Mouse (Mus musculus): ENCODE results near the gene Podnl1. TPM values are rescaled to one million over a fixed set of nuclear protein-coding genes. Genes with fewer than 3 reads are reported as not detected.

Gene Podnl1
- not detected for total RNA-seq (2021)
- long read RNA-seq, experiment 1: 0 reads
- long read RNA-seq, experiment 2: 0 reads

DNA sequence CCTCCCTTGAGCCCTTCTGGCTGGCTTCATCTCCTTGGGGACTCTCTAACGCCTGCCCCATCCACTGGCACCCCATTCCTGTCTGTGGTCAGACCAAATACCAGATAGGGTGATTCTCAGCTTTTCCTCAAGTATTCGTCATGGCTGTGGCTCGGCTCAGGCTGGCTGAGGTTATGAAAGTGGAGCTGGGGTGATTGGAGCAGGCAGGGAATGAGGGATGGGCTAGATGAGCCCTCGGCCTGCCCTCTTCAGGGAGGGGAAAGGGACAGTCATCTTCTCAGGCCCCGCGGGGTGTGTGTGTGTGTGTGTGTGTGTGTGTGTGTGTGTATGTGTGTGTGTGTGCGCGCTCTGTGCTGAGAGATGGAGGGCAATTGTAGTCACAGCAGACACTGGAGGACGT lies at the start of gene Podnl1:
TSS of gene Podnl1 (plus strand) at position 334 of the 400 bp plus-strand sequence.
- no peak for DNase-seq (ENCODE audit: low spot score)

DNA sequence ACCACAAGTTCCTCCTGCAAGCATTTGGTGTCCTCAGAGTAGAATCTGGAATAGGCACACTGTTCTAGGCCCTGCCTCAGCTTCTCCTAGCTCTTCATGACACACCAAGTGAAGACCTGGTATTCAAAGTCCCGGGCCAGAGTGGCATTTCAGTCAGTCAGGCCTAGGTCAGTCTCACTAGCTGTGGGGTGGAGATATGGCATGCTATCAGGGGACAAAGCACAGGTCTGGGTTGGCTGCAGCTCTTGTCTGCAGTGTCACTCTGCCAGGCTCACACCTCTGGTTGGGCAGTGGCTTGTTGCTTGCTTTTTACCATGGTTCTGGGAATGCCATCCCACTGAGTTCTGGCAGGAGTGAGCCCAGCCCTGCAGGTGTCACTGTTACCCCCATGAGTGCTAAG lies 49.4 kb upstream of the Podnl1 start:
- DNase-seq (ENCODE audit: low spot score): no peak

DNA sequence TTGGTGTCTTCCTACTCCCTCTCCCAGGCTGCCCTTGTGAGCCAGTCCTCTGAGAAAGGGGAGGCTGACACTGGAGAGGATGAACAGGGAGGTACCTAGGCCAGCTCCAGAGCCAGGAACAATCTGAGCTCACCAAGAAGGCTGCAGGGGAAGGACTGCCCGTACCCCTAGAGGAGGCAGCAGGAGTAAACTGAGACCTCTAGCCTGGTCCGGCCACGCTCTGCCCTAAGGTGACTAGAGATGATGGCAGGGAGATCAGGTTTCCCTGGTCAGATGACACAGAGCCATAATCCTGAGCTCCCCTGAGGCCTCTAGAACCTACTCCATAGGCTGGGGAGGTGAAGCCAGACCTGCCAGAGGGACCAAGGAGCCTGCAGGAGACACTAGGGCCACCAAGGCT lies 48.9 kb upstream of the Podnl1 start:
- peak; percentile 45 for DNase-seq (ENCODE audit: low spot score)

DNA sequence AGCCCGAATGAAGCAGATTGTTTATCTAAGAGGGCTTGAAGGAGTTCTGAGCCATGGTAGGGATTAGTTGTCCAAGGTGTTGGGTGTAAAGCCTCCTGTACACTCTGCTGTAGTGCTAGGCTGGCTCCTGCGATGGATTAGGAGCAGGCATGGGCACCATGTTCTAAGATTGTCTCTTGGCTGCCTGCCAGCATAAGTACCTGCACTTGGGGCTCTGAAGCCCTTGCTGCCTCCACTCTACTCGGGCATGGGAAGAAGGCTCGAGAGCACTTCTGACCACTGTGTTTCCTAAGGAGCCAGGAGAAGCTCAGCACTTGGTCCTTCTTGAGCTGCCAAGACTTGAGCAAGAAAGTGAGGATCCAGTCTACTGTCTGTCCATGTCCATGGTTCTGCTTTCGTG lies 46.6 kb upstream of the Podnl1 start:
- no peak for DNase-seq (ENCODE audit: low spot score)

DNA sequence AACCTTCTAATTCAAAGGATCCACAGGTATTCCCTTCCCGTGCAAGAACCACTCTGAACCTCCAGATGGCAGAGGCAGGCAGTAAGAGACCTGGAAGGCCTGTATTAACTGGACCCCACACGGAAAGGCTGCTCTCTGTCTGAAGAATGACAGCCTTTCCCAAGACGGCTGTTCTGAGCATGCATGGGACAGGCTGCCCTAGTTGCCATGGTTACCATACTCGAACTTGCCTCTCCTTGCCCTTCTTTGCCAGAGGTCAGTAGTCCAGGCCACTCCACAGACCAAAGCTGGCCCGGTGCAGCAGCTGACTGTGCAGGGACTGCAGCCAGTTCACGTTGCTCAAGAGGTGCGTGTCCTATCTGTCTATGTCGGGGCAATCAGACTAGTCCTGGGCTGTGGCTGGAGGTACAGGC lies 42.0 kb upstream of the Podnl1 start:
- peak; percentile 68 for DNase-seq (ENCODE audit: low spot score)

DNA sequence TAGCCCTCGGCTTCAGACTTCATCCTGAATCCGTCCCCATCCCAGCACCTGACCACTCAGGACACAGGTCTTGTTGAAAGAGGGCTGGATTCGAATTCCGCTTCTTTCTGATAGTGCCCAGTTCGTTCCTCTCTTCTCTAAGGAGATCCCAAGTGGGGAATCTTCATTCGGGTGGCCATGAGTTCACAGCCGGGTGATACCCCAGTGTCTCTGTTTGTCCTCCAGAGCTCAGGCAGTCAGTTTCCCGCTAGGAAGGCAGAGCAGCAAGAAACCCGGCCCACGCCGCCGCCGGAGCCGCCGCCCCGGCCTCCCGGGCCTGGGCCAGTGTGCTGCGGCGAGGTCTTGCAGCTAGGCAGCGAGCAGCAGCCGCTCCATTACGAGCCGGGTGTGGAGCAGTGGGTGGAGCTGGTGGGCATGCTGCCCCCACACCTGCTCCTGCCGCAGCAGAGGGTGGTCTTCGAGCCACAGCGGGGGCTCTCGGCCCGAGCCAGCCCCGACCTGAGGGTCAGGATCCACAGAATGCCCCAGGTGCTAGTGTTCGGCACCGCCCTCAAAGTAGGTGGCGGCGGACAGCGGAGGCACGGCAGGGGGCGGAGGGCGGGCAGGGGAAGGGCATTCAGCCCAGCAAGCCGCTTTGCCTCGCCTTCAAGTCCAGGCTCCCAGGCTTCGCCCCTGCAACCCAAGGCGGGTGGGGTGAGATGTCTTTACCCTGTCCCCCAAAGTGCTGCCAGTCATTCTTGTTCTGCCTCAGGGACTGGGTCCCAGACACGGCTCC lies 41.3 kb upstream of the Podnl1 start:
- no peak for DNase-seq (ENCODE audit: low spot score)

DNA sequence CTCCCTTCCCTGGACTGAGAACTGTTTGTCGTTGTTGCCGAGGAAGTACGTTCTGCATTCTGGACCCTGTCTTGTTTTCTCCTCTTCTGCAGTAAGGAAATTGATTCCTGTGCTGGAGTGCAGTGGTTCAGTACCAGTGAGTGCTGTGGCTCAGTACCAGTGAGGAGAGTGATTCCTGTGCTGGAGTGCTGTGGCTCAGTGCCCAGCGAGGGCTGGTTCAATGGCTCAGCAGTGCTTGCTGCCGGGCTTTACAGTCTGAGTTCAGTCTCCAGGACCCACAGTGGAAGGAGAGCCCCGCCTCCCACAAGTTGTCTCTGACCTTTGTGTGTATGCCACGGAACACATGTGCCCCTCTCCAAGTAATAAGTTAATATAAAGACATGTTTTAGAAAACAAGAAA lies 38.6 kb upstream of the Podnl1 start:
- no peak for DNase-seq (ENCODE audit: low spot score)

DNA sequence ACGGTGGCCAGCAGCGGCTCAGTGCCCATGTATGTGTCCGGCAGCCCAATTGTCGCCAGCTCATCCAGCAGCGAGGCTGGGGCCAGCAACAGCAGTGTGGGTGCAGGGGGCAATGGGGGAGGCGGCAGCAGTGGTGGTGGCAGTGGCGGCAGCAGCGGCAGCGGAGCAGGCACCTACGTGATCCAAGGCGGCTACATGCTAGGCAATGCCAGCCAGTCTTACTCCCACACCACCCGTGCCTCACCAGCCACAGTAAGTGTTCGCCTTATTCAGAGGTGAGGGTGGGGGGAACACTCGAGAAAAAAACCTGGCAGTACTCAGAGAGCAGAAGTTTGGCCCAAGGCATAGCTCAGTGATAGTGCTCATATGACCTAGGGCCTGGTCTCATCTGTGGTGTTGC lies 38.0 kb upstream of the Podnl1 start:
- no peak for DNase-seq (ENCODE audit: low spot score)

DNA sequence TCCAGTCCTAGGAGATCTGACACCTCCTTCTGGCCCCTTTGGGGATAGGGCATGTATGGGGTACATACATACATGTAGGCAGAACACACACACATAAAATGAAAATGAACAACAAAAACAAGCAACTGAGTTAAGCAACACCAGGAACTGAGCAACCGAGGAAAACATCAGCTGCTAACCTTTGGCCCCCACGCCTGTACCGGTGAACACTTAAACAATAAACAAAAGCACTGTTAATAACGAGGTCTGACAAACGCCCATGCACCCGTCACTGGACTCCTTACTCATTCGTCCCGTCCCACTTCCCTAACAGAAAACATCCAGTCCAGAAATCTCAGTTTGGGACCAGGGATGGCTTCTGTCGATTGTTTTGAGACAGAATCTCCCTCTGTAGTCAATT lies 36.5 kb upstream of the Podnl1 start:
- DNase-seq (ENCODE audit: low spot score): no peak

DNA sequence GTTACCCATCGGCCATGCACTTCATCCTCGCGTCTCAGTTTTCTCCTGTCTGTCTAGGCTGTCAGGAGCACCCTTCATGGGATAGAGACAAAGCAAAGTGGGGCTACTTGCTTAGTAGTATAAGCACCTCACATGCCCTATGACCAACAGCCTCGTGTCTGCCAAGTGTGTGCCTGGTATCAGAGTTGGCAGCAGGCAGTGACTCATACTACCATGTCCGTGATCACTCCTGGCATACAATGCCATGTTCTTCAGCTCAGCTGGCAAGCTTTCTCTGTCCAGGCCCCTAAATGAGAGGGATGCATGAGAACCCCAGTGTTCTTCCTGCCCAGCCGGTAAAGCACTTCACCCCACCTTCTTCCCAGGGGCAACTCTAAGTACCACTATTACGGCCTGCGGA lies 35.2 kb upstream of the Podnl1 start:
- no peak for DNase-seq (ENCODE audit: low spot score)

DNA sequence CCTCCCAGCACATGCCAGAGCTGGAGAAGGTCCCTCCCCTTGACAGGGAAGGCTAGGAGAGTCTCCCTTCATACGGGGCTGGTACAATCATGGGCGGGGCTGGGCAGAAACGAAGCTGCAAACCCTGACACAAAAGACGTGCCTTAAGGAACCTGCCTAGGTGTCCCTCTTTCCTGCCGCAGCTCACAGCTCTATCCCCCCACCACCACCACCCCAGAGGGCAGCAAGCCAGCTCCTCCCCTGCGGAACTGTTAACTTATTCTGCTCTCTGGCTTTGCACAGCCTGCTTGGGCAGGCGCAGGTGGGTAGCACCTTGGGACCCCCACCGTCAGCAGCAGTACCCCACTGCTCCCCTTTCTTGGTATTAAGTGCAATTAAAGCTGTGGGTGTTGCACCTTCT lies 29.7 kb upstream of the Podnl1 start:
- no peak for DNase-seq (ENCODE audit: low spot score)

DNA sequence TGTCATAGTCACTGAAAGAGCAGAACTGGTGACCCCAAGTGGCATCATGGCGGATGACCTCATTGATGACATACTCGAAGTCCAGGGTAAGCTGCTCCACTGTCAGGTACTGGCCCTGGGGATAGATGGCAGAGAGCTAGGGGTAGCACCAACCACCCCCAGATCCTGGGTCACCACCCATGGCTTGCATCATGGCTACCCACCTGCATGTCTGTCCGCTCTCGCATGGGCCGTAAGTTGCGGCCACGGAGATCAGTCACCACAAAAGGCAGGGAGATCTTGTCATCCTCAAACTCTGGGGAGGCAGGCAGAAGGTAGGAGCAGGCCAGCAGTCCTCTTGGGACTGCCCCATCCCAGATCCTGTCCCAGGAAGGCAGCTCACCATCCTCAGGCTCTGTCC lies 27.4 kb upstream of the Podnl1 start:
- no peak for DNase-seq (ENCODE audit: low spot score)

DNA sequence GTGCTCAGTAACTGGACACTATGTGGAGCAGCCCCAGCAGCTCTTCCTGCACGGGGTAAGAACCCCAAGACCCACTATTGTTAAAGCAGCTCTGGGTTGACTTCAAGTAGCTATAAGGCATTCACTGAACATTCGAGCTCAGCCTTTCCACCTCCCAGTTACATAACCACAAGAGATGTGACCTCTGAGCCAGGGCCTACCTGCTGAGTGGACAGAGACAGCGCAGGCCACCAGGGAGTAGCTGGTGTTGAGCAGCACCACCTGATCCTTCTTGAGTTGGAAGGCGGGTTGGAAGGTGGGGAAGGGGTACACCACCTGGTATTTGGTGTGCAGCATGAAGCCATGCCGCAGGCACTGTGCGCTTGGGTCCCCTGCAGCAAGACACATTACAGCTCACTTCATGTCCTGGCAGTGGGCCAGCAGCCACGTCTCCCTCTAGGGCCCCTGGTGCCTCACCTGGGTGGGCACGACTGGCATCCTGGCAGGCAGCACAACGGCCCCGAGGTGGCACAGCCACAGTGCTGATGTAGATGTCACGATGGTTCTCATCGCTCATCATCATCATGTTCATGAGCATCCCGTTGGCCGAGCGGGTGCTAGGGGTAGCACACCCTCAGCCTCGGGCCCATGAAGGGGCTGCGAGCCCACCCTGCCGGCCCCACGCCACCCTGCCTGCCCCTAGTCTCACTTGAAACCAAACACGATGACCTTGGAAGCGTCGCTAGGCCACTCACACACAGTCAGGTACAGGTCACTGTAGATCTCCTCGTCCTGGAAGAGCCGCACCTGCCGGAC lies 24.1 kb upstream of the Podnl1 start:
- no peak for DNase-seq (ENCODE audit: low spot score)

DNA sequence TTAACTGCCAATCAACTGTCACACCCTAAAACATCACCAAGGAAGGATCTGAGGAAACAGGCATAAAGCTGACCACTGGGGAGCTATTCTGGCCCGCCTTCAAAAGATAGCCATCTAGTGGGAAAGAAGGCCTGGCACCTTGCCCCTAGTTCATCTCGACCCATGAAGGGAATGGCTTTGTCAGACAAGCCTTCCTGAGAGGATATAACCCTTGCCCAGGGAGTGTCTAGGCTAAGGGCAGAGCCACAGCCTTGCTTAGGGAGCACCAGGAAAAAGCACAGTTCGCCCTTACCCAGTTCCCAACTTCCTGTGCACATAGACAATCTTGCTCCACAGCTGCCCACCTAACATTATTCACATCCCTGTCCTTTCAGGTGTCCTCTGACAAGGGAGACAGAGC lies 22.2 kb upstream of the Podnl1 start:
- no peak for DNase-seq (ENCODE audit: low spot score)

DNA sequence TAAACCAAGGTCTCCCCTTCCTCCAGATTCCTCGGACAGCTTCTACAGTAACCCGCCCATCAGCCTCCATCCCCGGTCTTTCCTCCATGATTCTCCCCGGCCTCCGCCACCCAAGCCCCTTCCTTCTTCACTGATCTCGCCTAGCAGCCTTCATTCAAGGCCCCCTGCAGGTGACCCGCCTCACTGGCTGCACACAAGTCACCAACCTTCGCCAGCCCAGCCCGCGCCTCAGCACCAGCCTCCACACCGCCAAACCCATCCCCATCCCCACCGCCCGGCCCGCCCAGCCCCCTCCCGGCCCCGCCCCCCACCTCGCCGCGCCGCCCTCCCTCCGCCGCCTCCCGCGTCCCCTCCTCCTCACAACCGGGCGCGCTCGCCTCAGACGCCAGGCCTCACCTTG lies 21.6 kb upstream of the Podnl1 start:
- DNase-seq (ENCODE audit: low spot score): peak; percentile 41

DNA sequence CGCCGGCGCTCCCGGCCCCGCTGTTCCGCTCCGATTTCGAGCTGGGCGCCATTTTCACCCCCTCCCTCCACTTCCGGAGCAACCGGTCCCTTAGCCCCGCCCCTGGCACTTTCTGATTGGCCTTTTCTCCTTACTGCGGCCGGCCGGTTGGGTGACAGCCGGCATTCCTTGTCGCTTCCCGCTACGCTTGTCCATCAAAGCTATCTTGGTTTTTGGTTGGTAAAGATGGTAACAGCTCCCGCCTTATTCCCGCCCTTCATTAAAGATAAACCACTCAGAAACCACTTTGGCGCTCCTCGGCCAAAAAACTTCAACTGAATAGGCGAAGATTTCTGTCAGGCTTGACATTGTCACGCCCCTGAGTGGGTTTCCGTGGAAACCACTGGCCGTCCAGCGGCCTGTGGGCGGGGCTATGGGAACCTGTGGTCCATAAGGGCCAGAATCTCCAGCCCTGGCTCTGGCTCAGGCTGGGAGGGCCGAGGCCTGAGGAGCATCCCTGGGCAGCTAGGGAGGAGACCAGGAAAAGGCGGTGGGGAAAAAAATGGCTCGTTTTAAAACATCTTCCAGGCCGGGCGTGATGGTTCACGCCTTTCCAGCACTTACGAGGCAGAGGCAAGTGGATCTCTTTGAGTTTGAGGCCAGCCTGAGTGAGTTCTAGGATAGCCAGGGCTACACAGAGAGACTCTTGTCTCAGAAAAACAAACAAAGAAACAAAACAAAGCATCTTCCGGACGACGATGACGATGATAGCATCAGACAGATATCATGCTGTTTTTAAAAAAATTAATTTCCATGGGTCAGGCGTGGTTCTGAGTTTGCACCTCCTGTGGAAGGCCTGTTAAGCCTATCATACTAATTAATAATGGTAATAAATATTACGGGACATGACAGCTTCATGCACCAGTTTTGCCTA lies 20.8 kb upstream of the Podnl1 start, which contains the start of gene Dcaf15:
TSS of gene Dcaf15 (minus strand) at position 72 of the 913 bp plus-strand sequence.
- peak; percentile 99 for DNase-seq (ENCODE audit: low spot score)

DNA sequence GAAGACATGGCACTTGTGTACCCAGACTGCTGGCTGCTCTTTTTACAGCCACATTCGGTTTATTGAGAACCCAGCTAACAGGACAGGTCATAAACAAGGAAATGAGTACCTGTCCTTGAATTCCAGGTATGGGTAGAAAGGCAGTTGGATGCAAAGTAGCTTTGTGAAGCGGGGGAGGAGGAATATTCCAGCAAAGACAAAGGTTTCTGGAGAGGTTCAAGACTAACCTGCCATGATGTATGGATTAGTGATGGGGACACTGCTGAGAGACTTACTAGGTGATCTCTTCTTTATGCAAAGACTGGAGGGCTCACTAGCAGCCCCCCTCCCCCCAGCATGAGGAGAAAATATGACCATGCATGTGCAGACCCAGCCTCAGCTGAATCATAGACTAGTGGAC lies 20.1 kb upstream of the Podnl1 start:
- DNase-seq (ENCODE audit: low spot score): no peak

DNA sequence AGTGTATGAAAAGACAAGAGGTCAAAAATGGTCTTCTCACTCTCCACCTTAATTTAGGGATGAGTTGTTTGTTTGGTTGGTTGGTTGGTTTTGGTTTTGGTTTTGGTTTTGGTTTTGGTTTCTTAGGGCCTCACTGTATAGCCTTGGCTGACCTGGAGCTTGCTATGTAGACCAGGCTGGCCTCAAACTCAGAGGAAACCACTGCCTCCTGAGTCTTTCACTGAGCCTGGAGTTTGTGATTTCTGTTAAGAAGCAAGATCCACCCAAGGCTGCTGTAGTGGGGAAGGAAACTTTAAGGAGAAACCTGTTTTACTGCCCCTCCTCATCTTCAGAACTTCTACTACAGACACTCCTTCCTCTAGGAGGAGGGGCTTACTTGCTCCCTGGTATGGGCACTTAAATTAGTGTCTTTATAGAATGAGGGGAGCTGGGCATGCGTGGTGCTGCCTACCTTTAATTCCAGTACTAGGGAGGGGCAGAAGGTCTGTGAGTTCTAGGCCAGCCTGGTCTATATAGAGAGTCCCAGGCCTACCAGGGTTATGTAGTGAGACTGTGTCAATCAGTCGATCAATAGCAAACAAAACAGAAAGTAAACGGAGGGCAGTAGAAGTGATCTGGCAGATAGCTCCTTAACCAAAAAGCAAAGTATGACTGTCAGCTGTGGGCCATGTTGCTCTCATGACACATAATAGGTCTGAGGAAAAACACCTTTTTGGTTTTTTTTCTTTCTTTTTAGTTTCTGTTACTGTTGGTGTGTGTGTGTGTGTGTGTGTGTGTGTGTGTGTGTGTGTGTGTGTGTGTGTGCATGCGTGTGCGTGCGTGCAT lies 19.4 kb upstream of the Podnl1 start:
- DNase-seq (ENCODE audit: low spot score): no peak

DNA sequence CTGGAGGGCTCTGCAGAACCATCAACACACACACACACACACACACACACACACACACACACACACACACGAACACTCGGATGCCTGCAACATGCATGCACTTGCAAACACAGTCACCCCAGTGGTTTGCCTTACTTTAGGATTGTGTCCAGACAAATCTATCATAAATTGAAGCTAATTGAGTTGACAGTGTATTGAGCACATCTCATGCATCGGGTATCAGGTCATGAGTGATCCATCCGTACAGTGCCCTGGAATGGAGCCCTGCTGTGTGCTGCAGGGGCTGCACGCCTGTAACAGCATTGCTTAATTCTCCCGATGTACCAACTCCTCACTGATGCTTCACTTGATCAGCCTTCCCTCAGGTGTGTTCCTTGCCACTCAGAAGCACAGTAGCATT lies 10.1 kb upstream of the Podnl1 start:
- DNase-seq (ENCODE audit: low spot score): no peak

DNA sequence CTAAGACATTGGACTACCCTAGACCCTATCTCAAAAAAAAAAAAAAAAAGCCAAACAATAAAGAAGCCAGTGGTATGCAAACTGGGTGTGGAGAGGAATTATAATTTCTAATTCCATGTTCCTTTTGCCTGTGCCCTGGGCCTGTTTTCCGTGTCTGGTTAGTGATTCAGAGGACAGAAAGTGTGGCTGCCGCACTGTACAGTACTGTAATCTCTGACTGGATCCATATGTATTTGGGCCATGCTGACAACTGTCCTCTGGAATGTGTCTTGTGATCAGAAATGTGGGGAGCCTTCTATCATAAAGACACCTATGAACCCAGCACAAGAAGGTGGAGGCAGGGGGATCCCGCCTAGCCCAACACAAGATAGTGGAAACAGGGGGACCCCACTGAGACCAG lies 3.6 kb upstream of the Podnl1 start:
- no peak for DNase-seq (ENCODE audit: low spot score)

DNA sequence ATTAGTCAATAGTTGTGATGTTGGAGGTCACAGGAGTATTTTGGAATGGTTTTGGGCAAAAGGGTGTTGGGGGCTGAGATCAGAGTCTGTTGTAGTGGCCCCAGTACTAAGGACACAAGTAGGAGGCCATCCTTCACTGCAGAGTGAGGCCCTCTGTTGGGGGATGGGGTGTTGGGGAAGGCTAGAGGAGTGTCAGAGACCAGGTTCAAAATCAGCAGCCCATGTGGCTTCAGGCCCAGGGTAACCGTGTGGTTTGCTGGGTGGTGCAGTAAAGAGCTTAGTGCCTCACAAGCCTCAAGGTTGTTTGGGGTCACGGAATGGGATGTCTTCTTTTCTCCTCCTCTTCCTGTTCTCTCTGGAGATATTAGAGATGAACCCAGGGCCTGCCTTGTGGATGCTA lies 953 bp downstream of the Podnl1 start:
- DNase-seq (ENCODE audit: low spot score): no peak
